Mouse (Mus musculus) common myeloid progenitor, adult 5-6 weeks (primary cell): ENCODE measurements around the gene Tbc1d10a. TPM values are rescaled to one million over a fixed set of nuclear protein-coding genes. Genes with fewer than 3 reads are reported as not detected.

ENCODE experiments used
- ATAC-seq: replicated peaks from 2 replicates; pipeline ENCODE4 v1.8.0; 2016; ENCODE audit warnings: low read depth, mild to moderate bottlenecking, moderate TSS enrichment, inconsistent platforms; ENCODE audit not compliant: poor library complexity, severe bottlenecking
- total RNA-seq: library from RNA; stranded (forward); fragments of 200-1000, 187-1606 nt; gene quantifications from 2 replicates; pipeline ENCODE4 v1.2.3, GENCODE M21; 2017

The Tbc1d10a gene
- total RNA-seq, 1 experiment from 2014 or later: 6.3 TPM

DNA sequence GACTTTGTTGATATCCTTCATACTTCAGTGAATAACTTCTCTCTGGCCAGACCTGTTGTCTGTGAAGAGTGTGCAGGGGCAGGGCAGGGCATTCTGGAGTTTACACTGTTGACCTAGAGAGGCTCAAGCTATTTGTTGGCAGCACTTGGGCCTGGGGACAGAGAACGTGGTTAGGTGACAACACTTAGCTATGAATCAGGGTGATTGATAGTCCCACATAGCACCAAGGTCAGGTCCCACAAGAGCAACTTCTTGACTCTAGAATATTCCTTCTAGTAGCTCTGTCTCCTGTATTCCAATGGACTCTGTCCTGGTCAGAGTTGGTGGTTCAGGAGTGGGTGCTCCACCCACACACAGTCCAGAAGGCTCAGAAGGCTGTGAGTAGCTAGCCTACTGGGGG lies 24.2 kb downstream of the Tbc1d10a start:
- no peak for ATAC-seq

DNA sequence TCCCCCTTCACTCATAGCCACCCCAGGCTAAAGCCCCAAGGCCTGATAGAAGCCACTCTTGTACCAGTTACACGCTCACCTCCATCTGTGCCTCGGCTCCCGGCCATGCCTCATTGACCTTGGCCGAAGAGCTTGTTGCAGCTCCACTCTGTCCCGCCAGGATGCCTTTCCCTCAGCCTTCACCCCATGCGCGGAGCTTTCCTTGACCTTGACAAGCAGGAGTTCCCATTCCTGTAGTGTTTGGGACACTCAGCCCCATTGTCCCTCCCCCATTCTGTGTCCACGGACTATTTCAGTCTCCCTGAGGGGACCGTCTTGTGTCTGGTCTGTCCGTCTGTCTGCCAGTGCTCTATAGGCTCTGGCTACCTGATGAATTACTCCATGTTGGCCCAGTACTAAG lies 26.5 kb downstream of the Tbc1d10a start:
- ATAC-seq: no peak

DNA sequence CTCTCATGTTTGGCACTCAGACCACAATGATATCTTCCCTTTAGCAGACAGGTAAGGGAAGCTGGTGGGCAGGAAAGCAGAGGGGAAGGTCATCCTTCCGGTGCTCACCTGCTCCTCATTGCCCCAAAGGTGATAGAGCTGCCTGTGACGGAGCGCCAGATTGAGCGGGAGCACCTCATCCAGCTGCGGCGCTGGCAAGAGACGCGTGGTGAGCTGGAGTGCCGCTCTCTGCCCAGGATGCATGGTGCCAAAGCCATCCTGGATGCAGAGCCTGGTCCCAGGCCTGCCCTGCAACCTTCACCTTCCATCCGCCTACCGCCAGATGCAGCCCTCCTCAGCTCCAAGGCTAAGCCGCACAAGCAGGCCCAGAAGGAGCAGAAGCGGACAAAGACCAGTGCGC lies 28.0 kb downstream of the Tbc1d10a start:
- ATAC-seq: no peak

DNA sequence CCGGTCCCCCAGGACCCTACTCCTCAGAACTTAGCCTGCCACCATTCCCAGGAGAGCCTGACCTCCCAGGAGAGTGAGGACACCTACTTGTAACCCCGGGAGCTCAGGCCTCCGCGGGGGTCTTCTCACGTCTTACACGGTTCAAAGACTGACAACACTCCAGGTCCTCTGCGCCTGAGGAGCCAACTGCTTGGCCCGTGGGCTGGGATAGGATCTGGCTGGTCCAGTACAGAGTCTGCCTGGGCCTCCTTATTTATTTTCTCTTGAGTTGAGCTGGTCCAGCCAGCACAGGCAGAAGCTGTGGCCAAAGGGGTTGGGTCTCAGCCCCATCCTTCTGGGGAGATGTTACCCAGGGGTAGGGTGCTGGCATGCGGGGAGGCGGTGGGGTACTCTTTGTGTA lies 28.5 kb downstream of the Tbc1d10a start:
- no peak for ATAC-seq

DNA sequence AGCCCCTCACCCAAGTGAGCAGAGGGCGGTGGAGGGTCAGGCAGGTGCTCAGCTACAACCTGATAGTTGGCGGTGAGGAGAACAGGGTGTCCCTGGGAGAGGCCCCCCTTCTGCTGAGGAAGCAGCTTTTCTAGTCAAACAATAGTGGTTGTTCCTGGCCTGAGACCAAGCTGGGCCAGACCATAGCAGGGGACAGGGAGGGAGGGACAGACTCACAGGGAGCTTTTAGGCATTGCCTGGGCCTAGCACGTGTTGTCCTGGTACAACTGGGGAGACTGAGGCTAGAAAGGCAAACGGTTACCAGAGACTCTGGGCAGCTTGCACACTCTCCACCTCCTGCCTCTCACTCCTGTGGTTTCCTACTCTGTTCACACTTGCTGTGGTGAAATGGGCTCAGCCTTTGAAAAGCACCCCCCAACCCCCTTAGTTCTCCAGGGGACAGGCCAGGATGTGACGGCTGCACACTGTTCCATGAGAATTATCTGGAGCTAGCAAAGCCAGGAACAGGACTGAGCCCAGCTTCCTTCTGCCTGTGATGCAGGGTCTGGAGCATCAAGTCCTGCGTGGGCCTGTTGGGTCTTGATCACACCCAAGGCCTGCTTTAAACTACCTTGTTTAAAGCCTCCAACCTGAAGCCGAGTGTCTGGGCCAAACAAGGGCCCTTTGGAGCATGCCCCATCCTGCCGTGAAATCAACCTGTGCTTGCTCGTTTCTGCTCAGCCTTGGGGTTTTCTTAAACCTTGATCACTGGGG lies 29.8 kb downstream of the Tbc1d10a start:
- no peak for ATAC-seq

DNA sequence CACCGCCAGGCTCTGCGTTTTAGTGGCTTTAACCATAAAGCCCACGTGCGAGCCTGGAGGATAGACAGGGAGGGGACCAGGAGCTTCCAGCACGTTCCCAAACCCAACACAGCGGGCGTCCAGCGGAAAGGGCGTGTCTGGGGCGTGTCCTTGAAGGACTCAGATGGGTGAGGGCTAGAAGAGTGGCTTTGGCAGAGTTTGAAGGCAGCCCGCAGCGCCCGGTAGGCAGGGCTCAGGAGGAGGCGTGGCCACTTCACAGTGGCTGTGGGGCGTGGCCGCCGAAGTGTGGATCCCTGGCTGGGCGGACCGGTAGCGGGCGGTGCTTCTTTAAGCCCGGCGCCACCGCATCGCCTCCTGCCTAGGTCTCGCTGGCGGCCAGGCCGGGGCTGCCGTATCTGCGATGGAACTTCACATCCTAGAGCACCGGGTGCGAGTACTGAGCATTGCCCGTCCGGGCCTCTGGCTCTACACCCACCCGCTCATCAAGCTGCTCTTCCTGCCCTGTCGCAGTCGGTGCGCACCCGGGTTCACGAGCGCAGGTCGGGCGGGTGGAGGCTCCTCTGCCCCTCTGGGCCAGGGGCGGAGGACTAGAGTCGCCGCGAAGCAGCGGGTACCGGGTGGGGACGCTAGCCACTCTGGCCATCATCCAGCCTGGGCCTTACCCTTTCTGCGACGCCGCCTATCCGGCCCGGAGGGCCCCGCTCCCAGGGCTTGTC lies 31.5 kb downstream of the Tbc1d10a start, which contains the start of gene Castor1:
Gene Castor1, plus strand, starts transcription at position 312 of the 716 bp plus-strand sequence.
- ATAC-seq: peak; percentile 88

DNA sequence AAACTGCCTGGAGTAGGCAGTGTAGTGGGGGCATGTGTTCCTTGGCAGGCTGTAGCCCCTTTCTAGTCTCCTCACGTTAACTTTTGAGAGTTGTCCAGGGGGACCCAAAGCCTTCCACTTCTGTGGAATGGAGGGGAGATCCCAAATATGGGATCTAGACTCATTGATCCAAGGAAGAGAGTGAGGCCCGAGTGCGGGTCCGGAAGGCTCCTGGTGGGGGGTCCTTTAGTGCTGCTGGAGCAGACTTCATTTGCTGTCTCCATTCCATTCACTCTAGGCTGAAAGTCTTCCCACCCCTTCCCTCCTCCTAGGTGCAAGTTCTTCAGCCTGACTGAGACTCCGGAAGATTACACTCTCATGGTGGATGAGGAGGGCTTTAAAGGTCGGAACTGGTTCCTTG lies 32.0 kb downstream of the Tbc1d10a start:
- ATAC-seq: no peak

DNA sequence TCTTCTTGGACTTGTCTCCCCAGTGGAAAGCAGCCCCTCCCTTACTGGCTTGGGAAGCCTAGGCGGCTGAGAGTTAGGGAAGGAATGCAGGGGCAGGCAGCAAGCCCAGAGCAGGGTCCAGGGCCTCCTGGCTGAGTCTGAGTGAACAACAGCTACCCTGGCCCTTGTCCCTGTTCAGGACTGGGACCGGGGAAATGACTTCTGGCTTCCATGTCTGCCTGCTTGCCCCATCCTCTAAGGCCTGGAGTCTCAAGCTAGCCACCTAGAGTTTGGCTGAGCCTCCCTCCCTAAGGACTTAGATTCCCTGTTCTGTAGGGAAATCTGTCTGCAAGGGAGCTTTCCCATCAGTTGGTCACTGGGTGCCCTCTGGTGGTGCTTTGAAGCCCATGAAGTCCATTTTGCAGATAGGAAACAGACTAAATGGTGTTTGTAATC lies 32.7 kb downstream of the Tbc1d10a start:
- no peak for ATAC-seq

DNA sequence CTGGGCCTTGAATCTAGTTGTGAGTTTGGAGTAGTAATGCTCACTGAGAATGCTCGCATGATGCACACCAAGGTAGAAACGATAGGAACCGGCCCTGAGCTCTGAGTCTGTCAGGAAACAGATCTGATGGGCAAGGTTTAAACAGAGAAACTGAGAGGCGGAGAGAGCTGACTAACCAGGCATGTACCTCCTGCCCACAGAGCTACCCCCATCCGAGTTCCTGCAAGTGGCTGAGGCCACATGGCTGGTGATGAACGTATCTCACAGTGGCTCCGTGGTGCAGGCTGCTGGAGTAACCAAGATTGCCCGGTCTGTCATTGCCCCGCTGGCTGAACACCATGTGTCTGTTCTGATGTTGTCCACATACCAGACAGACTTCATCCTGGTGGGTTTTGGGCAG lies 33.3 kb downstream of the Tbc1d10a start:
- no peak for ATAC-seq

DNA sequence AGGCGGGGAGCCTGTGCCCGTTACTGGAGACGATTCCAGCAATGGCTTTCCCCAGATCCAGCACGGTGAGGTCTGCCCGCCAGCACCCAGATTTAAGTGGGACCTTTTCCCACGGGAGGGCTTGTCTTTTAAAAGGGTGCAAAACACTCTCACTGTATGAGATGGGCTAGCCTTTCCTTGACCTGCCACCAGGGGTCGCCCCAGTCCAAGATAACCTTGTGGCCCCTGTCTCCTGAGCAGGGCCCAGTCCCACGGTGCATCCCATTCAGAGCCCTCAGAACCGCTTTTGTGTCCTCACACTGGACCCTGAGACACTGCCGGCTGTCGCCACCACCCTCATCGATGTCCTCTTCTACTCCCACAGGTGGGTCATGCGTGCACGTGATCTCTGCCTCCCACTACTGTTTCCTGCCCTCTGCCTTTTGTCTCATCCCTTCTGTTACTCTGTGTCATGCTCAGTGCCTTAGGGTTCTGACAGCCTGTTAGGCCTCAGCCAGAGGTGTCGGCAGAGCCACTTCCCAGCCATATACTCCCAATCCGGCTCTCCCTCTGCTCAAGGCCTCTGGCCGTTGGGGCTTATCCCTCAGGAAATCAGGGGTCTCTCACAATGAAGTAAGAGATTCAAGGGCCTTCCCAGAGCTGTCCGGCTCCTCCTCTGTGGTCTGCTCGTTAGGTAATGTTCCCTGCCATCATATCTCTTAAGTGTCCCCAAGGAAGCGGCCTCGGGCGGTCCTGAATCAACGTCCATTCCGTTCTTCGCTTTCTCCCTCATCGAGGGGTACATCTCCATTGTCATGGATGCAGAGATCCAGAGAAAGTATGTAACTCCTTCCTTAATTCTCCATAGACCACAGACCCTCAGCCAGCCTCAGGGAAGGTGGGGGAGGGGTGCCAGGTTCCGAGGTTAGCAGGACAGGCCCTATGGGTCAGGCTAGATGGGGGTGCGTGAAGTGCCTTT lies 34.1 kb downstream of the Tbc1d10a start:
- ATAC-seq: peak; percentile 45

DNA sequence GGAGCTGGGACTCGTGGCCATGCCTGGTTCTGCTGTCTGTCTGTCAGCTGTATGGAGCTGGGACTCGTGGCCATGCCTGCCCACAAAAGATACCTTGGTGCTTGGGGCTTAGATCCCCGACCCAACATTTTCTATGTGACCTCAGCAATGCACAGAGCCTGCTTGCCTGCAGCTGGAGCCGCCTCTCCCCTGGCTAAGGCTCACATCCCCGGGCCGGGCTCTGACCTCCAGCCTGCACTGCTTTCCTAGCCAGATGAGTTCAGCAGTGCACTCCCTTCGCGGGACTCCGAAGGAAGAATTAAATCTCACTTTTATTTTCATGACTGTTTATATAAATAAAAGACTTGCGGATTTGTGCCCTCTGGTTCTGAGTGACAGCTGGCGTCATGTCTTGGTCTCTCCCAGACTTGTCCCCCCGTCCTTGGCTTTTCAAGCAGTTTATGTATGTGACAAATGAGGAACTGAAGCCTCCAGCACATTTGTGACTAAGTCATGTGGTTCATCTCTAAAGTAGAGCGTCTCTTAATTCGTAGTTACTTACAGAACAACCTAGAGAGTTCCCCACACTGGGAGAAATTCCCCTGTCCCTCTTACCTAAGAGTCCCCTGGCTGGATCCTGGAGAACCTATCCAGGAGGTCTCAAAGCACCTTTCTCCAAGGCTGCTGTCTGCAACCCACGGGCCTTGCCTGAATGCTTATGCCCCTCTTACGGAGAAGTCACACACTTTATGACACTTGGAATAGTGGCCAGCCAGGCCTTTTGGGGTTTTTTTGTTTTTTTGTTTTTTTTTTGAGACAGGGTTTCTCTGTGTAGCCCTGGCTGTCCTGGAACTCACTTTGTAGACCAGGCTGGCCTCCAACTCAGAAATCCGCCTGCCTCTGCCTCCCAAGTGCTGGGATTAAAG lies 35.7 kb downstream of the Tbc1d10a start:
- peak; percentile 7; the same call in 1 of the 2 replicates for ATAC-seq

DNA sequence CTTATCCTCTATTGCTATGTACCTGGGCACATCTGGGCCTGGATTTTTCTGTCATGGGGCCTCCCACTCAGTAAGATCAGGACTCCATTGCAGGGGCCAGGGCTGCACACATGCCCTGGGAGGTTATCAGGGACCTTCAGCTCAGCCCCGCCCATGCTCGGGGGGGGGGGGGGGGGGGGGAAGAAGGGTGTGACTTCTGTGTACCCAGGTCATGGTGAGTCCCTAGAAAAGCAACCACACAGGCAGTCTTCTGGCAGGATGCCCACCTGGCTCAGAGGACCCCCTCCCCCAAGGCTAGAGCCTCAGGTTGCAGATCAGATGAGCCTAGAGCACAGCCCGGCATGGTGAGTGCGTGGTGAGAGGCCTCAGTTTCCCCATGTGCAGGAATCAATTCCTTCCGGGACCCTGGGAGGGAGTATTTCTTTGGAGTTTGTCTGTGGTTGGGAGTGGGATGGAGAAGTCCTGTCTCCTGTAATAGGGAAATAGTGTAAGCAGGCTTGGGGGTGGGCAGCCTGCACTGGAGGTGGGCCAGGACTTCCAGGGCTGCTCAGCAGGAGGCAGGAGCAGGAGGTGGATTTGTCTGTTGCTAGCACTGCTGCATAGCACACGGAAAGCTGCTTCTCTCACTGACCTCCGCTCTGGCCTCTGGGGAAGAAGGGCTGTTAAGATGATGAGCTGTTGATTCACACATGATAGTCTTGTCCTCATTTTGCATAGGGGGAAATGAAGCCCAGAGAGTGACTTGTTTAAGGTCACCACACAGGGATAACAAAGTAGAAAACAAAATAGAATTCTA lies 37.0 kb downstream of the Tbc1d10a start:
- ATAC-seq: no peak; the same call in 1 of the 2 replicates

DNA sequence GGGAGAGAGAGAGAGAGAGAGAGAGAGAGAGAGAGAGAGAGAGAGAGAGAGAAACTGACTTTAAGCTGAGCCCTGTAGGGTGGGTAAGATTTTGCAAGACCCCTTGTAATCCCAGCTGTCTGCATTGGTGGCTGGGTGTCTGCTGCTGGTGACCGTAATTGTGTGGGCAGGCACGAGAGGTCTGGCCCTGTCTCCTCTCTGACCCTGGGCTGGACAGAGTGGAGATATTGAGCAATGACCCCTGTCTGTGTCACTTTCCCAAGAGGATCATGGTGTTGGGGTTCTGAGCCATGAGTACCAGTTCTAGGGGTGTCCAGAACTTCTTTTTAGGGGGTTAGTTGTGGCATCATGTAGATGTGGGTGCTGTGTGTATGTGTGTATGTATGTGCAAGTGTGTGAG lies 37.6 kb downstream of the Tbc1d10a start:
- no peak for ATAC-seq

DNA sequence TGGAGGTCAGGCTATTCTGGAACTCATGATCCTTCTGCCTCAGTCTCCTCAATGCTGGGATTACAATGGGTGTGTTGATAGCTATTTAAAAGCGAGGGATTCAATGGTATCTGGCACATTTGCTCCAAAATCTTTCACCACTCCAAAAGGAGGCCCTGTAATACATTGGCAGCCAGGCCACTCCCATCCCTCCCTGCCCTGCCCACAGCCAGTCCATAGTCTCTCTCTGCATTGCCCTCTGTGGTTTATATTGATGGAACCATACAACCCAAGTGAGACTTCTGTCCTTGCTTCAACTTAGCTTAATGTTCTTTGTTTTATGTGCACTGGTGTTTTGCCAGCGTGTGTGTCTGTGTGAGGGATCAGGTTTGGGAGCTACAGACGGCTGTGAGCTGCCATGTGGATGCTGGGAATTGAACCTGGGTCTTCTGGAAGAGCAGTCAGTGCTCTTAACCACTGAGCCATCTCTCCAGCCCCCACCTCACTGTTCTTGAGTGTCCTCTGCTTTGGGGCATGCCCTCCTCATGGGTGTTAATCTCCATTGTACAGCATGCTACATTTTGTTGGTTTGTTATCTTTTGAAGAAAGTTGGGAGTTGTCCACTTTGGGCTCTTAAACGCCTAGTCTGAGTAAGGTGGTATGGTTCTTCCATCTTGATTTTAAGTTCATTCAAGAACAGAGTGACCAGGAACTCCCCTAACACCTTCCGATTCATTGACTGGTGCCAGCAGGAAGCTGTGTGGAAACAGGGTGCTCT lies 40.2 kb downstream of the Tbc1d10a start:
- ATAC-seq: no peak

DNA sequence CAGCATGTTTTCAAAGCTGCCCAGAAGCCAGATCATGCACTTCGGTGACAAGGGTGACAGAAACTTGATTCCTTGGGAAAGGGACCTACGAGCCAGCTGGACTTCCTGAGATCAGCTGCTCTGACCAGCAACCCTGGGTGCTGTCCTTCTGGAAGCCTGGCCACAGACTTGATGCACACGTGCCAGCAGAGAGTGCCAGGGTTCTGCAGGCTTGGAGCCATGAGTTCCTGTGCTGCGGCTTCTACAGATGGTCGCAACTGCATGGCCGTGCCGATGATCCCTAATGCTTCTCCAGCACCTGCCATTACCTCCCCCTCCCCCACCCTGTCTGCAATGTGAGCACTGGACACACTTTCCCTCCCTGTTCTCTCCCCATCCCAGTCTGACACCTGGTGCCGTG lies 41.9 kb downstream of the Tbc1d10a start:
- ATAC-seq: no peak

DNA sequence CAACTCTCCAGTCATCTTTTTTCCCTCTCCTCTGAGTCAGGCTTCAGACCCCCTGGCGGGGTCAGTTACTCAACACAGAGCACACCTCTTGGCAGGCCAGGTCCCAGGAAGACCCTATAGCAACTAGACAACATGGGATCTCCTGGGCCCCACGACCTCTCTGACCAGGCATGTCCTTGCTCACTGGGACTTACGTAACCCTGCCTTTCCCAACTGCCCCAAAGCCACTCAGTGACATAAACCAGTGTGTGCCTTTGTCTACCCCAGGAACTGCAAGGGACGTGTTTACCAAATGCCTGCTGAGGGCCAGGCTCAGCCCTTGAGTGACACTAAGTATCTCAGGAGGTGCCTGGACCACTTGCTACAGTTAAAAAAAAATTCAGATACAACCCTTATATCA lies 43.3 kb downstream of the Tbc1d10a start:
- no peak for ATAC-seq

DNA sequence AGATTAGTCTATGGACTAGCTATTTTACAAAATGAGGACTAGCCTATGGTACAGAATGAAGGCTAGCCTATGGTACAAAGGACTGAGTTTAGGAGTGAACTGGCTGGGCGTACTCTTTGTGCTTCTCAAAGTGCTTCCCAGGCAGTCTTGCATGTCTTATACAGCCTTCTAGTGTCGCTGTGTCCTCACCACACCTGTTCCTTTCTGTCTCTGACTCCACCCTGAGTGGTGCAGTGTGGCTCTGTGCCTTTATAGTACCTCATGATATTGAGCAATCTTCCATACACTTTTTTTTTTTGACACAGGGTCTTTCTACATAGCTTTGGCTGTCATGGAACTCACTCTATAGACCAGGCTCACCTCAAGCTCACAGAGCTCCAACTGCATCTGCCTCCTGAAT lies 44.8 kb downstream of the Tbc1d10a start:
- no peak for ATAC-seq

DNA sequence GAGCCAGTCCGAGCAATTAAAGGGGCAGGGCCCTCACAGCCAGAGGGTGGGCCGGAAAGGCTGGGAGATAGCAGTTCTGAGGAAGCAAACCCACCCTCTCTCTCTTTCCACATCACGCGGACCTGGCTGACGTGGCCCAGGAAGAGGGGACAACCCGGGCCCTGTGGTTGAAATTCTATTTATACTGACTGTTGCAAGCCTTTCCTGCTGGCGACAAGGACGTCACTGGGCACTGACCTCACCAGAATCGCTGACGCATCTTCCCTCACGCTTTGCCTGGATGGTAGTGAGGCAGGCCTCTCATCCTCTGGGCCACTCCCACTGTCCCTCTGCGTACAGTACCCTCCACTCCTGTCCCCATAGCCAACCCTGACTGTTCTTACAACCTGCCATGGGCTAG lies 46.1 kb downstream of the Tbc1d10a start:
- peak; percentile 67 for ATAC-seq
